Mouse (Mus musculus) MN1 (cell line): Measurements from ENCODE around the gene Ogfod3.
A peak's percentile ranks its signal among the peaks of the same experiment; 100 is the strongest.

ENCODE experiments used
- DNase-seq: peaks from one replicate; pipeline ENCODE4 v3.0.0-alpha.2; 2016; ENCODE audit warnings: low spot score

Ogfod3 gene

DNA sequence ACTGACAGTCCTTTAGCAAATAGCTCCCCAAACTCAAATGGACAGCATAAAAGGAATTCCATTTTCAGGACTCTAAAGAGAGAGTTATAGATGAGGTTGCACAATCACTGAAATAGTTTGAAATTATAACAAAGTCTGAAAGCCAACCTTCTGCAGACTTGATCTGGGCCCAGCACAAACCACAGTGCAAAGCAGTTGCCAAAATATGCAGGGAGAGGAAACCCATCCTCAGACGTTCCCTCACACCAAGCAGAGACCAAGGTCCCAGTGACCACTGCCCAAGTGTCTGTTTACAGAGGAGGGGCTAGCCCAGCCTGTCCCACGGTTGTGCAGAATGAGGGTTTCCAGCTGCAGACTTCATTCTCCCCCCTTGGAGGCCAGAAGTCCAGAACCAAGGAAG, 5.9 kb downstream of the Ogfod3 start:
- no peak for DNase-seq

DNA sequence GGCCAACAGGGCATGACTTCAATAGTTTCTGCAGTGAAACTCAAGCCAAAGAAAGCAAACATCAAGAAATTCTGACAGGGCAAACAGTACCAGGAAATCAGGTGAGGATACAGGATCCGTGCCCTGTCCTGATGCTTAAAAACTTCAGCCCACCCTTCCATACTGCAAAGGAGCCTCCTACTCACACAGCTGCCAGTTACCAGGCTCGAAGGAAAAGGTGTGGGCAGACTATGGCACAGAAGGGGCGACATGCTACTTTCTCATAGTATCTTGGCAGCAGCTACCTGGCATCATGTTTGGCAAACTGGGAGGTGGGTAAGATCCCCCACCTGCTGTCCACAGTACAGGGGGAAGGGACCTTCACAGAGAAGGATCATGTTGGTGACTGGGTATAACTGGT, 11.1 kb downstream of the Ogfod3 start:
- no peak for DNase-seq

DNA sequence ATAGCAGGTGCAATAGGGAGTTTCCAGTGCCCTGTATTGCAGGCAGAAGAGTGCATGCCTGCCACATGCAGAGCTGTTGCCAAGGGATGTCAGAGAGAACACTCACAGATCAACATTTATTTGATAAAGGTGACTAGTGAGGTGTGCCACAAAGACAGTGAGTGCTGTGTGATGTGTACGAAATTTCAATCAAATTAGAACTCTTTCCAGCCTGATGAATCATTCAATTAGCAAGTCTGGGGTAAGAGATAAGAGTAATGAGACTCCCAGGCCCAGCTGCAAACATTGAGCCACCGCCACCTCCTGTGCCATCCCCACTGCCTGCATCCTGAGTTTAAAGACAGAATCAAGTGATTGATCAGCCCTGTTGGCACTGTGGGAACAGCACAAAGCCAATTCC, 11.8 kb downstream of the Ogfod3 start:
- peak; percentile 83 for DNase-seq

DNA sequence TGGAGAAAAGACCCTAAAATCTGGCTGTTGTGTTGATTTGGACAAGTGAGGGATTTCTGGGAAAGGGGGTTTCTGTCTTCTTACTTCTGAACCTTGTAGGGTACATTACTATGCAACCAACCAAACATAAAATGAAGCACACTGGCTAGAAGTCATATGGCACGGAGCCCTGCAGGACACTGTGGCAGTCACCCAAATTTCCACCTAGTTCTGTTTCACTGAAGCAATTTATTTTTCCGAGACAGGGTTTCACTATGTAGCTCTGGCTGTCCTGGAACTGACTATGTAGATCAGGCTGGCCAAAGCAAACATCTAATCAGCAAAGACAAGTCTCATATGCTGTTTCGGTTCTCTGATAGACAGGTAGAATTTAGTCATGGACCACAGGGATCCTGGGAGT, 14.8 kb downstream of the Ogfod3 start:
- no peak for DNase-seq

DNA sequence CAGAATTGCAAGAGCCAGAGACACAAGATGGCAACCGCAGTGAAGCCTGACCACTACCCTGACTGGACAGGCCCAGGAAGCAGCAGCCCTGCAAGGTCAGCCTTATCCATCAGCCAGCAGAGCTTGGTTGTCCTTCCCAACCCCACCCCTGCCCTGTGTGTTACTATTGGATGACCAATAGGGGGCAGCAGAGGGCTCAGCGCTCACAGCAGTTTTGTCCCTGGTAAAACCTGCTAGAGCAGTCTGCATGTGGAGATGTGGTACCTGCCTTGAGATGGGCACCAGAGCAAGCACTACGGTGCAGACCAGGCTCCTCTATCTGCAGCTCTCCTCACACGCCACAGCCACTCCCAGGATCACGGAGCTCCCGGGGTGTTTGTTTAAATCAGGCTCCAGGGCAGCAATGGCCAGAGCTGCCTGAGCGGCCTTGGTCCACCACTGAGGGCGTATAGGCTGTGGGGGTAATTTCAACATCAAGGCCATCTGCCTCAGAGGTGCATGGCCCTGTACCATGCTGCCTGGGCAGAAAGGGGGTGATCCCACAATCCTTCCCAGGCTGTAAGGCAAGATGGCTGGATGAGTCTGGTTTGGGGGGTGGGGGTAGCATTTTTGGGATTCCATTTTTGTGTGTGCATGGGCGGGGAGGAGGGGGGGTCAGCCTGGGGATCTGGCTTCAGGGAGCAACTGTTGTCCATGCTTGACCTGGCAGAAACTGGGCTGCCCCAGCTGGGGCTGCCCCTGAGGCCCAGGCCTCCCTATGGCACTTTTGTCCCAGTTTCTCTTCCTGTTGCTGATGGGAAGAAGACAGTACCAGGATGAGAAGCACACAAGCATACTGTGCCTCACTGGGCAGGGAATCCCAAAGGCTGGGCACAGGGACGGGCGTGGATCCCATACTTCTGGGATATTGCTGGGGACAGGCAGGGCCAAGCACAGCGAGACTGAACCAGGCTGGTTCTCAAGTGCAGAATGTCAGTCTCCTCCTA, 27.9 kb downstream of the Ogfod3 start:
- DNase-seq: peak; percentile 65

DNA sequence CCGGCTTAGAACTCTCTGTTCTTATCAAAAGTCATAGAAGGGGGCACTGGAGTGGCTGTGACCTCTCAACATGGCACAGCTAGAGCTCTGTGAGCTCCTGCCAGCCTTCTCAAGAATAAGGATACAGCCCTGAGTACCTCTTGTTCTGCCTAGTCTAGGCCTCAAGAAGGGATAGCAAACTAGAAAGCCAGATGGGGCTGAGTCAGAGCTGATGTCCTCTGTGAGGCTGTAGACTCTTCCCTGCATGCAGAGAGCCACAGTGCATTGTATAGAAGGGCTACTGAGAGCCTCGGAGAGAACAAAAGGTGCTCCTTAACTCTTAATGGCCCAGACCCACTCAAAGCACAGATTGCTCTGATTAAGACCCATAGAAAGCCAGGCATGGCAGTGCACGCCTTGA, 30.3 kb downstream of the Ogfod3 start:
- peak; percentile 25 for DNase-seq

DNA sequence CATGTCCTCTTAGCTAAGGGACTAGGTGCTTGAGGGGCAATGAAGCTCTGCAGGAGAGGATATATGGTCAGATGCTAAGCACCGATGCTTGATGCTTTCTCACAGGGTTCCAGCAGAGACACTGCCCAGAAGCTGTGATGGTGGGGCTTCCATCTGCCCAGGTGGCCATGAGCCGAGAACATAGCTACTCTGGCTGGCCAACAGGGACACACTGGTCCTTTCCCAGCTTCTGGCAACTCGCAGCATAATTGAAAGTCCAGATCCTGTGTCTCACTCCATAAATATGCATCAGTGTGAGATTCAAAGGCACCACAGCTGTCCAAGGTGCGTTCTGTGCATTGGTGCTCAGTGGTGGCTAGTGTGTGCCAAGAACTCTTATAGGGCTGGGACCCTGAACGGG, 31.3 kb downstream of the Ogfod3 start:
- no peak for DNase-seq

GRCm38 (mm10) chr11:121163751-121164150, 40.8 kb downstream of the Ogfod3 start:
- no peak for DNase-seq

DNA sequence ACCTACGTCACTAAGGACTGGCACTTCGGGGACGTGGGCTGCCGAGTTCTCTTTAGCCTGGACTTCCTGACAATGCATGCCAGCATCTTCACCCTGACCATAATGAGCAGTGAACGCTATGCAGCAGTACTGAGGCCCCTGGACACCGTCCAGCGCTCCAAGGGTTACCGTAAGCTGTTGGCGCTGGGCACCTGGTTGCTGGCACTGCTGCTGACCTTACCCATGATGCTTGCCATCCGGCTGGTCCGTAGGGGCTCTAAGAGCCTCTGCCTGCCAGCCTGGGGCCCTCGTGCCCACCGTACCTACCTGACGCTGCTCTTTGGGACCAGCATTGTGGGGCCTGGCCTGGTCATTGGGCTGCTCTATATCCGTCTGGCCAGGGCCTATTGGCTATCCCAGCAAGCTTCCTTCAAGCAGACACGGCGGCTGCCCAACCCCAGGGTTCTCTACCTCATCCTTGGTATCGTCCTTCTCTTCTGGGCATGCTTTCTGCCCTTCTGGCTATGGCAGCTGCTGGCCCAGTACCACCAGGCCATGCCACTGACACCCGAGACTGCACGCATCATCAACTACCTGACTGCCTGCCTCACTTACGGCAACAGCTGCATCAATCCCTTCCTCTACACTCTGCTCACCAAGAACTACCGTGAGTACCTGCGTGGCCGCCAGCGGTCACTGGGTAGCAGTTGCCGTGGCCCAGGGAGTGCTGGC, 43.7 kb downstream of the Ogfod3 start:
- no peak for DNase-seq

- no peak for DNase-seq
Measured at GRCm38 (mm10) chr11:121159971-121160370, 44.5 kb downstream of the Ogfod3 start, which contains the start of gene Uts2r. TSS of gene Uts2r (plus strand) at chr11:121160271.

GRCm38 (mm10) chr11:121156411-121156891, 48.1 kb downstream of the Ogfod3 start:
- DNase-seq: no peak

DNA sequence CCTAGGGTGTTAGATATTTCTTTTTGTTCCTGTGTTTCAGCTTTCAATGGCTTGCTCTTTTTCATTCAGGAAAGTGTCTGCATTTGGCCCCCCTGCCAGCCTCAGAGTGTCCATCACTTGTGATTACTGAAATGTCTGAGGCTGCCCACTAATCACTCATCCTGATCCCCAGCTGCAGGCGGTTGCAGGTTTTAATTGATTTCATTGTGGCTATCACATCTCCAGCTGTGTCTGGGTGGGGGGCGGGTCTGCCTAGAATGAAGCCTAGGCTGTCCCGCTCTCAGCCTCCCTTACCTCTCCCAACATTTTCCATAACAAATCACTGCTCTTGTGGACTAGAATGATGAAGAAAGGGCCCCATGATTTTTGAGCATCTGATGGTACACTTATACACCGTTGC, 50.3 kb downstream of the Ogfod3 start:
- no peak for DNase-seq

GRCm38 (mm10) chr11:121148193-121148592, 56.3 kb downstream of the Ogfod3 start:
- DNase-seq: no peak

DNA sequence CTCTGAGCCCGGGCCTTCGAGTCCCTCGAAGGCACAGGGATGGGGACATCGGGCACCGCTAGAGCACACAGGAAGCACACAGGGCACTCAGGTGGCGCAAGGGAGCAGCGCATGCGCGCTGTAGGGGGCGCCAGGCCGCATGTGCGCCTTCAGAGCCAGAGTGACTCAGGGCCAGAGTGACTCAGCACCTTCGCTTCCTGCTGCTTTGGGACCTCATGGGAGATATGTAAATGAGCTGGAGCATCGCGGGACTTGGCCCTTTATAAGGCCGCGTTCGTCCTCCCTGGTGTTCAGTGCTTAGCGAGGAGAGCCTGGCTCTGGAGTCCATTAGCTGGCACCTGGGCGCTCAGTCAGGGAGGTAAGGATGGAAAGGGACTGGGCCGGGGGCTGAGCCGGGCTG, 58.6 kb downstream of the Ogfod3 start, which contains the start of gene Tex19.1:
TSS of gene Tex19.1 (plus strand) at position 279 of the 400 bp plus-strand sequence.
- no peak for DNase-seq

GRCm38 (mm10) chr11:121143325-121144015, 61.0 kb downstream of the Ogfod3 start:
- no peak for DNase-seq

DNA sequence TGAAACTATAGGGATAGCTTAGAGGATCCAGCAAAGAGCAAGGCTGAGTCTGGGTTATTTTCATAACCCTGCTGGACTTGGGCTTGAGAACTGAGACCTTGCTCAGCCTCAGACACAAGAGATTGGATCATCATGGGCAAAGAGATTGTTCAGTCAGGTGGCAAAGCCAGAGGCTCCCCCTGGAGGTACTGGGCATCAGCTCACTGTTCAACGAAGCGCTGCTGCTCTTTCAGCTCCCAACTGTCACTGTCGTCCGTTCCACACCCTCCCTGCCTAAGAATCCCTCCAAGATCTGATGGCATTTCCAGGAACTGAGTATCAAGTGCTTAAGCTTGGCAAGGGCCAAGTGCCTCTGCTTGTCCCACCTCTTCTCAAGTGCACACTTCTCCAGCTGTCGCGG, 65.8 kb downstream of the Ogfod3 start:
- DNase-seq: no peak

DNA sequence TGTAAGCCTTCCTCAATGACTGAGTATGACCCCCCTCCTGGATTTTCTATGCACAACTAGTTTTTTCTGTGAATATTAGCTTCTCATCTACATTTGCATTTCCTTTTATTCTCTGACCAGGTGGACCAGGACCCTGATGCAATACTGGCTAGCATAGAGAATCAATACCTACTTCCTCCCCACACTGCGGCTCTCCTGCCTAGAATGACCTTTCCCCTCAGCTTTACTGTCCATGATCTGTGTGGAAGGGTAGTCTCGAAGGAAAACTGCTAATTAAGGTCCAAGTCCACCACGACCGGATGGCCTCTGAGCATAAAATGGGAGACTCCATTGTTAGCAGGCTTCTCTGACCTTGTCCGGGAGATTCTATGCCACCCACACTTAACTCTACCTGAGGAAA, 66.8 kb downstream of the Ogfod3 start:
- no peak for DNase-seq

DNA sequence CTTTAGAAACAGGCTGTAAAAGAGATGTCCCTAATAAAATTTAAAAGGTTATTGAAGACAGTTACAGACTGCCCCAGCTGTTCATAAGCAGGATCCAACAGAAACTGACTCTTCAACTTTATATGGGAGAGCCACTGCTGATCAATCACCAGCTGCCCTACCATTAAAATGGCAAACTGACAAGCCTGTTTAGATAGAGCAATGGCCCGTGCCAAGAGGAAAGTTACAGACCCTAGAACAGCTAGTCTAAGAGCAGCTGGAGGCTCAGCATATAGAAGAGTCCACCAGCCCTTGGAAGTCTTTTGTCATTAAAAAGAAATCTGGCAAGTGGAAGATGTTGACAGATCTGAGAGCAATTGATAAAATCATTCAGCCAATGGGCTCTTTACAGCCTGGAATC, 69.9 kb downstream of the Ogfod3 start:
- no peak for DNase-seq

GRCm38 (mm10) chr11:121129616-121130015, 74.9 kb downstream of the Ogfod3 start:
- DNase-seq: no peak
